Mouse (Mus musculus): ENCODE results near the gene Ptprt. TPM values are rescaled to one million over a fixed set of nuclear protein-coding genes. Genes with fewer than 3 reads are reported as not detected.
"Not testable (repeated sequence)": the region's sequence is repeated elsewhere in the genome, so short reads cannot be mapped to it uniquely, and the experiment has no call there.

Gene Ptprt
- polyA plus RNA-seq, 1 experiment from 2014 or later: 0.38 TPM

DNA sequence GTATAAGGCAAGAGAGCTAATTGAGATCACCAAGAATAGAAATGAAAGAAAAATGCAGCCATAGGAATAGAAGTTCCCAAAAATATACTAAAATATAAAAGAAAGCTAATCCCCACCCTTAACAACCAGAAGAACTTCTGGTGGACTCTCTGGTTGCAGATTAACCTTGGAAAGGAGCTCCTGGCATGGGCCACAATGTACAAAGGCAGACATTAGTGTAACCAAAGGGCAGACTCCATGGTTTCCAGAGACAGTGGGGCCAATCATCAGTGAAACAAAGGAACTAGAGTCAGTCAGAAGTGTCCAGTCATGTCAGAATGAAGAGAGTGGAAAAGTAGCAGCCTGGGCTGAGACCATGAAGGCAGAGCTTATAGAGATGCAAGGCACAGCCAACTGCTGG, 440.4 kb downstream of the Ptprt start:
- no peak for DNase-seq (ENCODE audit: low spot score)
- no peak overlapping the region for H3K4me3 ChIP-seq
- no peak overlapping the region for H3K27ac ChIP-seq (replicated peaks)
- H3K36me3 ChIP-seq: no peaks in the 10 kb centered on the region
- no peaks in the 10 kb centered on the region for H3K9me3 ChIP-seq (replicated peaks)
- no peaks in the 10 kb centered on the region for H3K4me1 ChIP-seq
- H3K27me3 ChIP-seq (ENCODE audit: low read depth, poor library complexity, severe bottlenecking): no peaks in the 10 kb centered on the region

DNA sequence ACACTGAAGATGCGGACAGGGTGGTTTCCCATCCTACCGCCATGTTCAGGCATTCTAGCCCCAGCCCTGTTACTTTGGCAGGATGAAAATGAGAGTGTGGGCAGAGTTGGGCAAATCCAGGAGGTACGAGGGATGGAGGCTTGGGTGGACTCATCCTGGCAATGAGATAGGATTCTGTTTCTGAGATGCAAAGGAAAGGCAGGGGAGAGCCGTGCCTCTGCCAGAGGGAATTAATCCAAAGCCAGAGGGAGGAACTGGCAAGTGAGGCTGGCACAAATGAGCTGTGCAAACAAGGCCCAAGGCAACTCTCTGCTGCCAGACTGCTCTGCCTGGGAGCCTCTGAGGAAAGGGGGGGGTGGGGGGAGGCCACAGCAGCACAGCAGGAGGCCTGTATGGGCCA, 441.4 kb downstream of the Ptprt start:
- H3K9me3 ChIP-seq (replicated peaks): no peaks in the 10 kb centered on the region

DNA sequence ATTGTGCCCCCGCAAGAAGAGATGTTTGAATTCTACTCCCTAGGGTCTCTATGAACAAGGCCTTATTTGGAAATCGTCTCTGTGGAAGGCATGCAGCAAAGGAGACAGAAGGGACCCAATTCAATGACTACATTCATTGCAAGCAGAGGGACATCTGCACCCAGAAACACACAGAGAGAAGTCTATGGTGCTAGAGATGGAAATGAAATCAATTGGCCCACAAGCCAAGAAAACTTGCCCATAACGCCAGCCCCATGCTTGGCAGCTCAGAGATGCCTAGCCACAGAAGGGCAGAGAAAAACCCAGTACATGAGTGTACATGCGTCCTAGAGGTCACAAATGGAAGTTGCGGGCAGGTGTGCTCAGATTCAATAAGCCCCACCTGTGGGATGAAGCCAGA, 443.1 kb downstream of the Ptprt start:
- no peak for DNase-seq (ENCODE audit: low spot score)
- no peaks in the 10 kb centered on the region for H3K4me1 ChIP-seq
- WGBS: 92% methylated on average over 5 of the region's 5 CpGs

More for the DNA sequence above, 441.4 kb downstream of the Ptprt start:
- Histone ChIP-seq H3K27me3 (ENCODE audit: low read depth, poor library complexity, severe bottlenecking) (no peaks in the 10 kb centered on the region), H3K36me3 (no peaks in the 10 kb centered on the region), H3K27ac (replicated peaks) (no peak overlapping the region), H3K4me3 (no peak overlapping the region), H3K4me1 (no peaks in the 10 kb centered on the region)
- WGBS: 88% methylated on average over 4 of the region's 4 CpGs
- DNase-seq (ENCODE audit: low spot score): no peak

DNA sequence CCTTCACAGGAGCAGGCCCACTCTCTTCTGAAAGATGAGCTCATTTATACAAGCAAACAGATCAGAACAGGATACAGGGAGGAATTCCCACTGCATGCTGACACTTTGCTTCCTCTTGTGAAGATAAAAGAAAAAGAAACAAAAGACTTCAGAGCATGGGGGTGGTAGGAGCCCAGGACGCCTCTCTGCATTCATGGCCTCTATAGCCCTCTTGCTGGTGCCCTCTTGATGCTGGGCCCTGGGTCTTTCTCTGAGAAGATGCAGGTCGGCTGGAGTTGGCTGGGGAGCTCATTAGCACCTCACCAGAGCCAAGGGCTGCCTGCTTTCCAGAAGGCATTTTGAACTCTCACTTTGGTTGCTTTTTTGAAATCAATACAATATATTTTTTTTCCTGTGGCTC, 448.6 kb downstream of the Ptprt start:
- H3K27me3 ChIP-seq (ENCODE audit: low read depth, poor library complexity, severe bottlenecking): no peaks in the 10 kb centered on the region
- WGBS: 10% methylated on average over 2 of the region's 2 CpGs
- H3K4me3 ChIP-seq: no peak overlapping the region
- peaks cover 6% of the 10 kb centered on the region for H3K4me1 ChIP-seq
- DNase-seq (ENCODE audit: low spot score): no peak
- H3K9me3 ChIP-seq (replicated peaks): no peaks in the 10 kb centered on the region
- H3K36me3 ChIP-seq: no peaks in the 10 kb centered on the region
- peak overlapping the region; percentile 23; the same call in 1 of the 2 replicates for H3K27ac ChIP-seq (replicated peaks)

More for the DNA sequence above, 443.1 kb downstream of the Ptprt start:
- H3K9me3 ChIP-seq (replicated peaks): no peaks in the 10 kb centered on the region
- H3K36me3 ChIP-seq: no peaks in the 10 kb centered on the region
- H3K27me3 ChIP-seq (ENCODE audit: low read depth, poor library complexity, severe bottlenecking): no peaks in the 10 kb centered on the region
- no peak overlapping the region for H3K27ac ChIP-seq (replicated peaks)
- H3K4me3 ChIP-seq: no peak overlapping the region

DNA sequence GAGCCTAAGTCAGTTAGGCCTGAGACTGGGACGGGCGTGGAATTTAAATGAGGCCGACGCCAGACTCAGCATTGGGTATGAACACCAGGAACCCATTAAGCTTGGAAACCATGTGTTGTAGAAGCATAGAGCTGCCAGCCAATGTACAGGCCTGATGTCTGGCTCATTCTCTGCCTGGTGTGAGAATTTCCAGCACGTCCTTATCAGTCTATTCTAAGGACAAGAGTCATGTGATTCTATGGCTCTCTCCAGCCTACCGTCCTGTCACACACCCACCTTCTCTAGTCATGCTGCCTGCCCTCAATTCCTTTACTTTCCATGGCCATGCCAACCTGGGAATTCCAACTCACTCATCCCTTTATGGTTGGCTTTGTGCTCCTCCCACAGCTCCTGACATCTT, 450.4 kb downstream of the Ptprt start:
- H3K9me3 ChIP-seq (replicated peaks): no peaks in the 10 kb centered on the region
- H3K27ac ChIP-seq (replicated peaks): no peak overlapping the region
- H3K4me3 ChIP-seq: no peak overlapping the region
- 91% methylated on average over 6 of the region's 6 CpGs for WGBS
- no peak for DNase-seq (ENCODE audit: low spot score)
- no peaks in the 10 kb centered on the region for H3K36me3 ChIP-seq
- H3K4me1 ChIP-seq: peaks cover 6% of the 10 kb centered on the region
- H3K27me3 ChIP-seq (ENCODE audit: low read depth, poor library complexity, severe bottlenecking): no peaks in the 10 kb centered on the region

DNA sequence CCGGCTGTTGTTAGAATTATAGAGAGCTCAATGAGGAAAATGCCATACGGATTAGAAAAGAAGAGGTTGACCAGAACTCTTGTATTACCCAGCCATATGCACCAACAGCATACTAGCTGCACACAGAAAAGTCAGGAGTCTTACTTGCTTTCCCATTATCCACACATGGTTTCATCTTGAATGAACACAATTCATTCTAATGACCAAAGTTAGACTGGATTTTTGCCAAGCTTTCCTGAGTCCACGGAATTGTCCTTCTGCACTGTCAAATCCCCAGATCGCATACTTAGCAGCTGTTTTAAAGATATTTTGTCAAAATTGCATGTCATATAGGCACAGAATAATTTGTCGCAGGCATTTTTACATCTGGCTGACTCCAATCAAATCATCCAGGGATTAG, 463.6 kb downstream of the Ptprt start:
- DNase-seq (ENCODE audit: low spot score): no peak
- H3K4me3 ChIP-seq: no peak overlapping the region
- H3K27ac ChIP-seq (replicated peaks): no peak overlapping the region
- no peaks in the 10 kb centered on the region for H3K27me3 ChIP-seq (ENCODE audit: low read depth, poor library complexity, severe bottlenecking)
- H3K4me1 ChIP-seq: no peaks in the 10 kb centered on the region
- WGBS: 93% methylated on average over 5 of the region's 5 CpGs
- no peaks in the 10 kb centered on the region for H3K9me3 ChIP-seq (replicated peaks)
- H3K36me3 ChIP-seq: no peaks in the 10 kb centered on the region

DNA sequence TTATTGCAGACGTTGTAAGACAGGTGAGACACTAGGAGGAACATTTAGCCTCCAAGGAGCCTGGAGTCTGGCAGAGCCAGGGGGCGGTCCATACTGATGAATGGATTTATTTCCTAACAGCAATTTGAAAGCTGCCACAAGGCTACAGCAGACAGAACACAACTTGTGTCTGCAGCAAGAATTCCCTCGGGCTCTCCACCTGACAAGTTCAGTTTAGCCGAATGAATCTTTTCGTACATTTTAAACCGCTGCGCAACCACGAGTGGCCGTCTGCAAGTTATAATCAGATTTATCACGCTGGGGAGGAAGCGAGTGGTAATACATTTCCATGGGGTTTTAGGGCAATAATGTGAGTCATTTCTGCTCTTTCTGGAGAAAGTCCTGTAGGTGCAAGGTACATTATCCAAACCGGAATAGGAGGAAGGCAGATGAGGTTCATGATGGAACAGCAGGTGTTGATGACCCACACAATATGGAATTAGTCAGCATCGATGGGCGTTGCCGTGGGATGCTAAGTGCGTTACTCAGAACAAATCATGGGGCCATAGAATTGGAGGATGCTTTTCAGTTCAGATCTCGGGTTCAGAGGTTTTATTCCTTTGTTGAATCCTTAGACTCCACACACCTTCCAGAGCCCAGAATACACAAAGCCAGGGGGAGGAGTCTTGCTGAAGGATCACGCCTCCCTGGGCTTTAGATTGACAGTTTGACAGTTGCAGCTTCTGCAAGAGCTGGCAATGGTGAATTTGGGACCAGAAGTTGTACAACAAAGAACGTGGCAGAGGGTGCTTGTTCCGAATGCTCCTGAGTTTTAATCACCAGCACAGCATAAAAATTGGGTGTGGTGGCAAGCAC, 478.1 kb downstream of the Ptprt start:
- H3K4me3 ChIP-seq: no peak overlapping the region
- H3K27me3 ChIP-seq (ENCODE audit: low read depth, poor library complexity, severe bottlenecking): no peaks in the 10 kb centered on the region
- DNase-seq (ENCODE audit: low spot score): no peak
- H3K36me3 ChIP-seq: no peaks in the 10 kb centered on the region
- no peak overlapping the region for H3K27ac ChIP-seq (replicated peaks)
- 73% methylated on average over 20 of the region's 20 CpGs for WGBS
- H3K4me1 ChIP-seq: peaks cover 16% of the 10 kb centered on the region
- no peaks in the 10 kb centered on the region for H3K9me3 ChIP-seq (replicated peaks)

DNA sequence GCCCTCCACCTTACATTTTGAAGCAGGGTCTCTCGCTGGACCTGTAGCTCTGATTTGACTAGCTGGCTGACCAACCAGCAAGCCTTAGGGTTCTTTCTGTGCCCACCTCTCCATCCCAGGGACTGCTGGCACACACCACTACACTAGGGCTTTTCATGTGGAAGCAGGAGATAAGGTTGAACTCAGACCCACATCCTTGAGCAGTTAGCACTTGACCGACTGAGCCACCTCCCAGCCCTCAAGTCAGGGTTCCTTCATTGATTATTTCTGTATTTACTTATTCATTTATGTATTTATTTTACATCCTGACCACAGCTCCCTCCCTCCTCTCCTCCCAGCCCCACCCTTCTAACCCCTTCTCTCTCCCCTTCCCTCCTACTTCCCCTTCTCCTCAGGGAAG, 479.1 kb downstream of the Ptprt start:
- Histone ChIP-seq H3K27me3 (ENCODE audit: low read depth, poor library complexity, severe bottlenecking) (no peaks in the 10 kb centered on the region), H3K36me3 (no peaks in the 10 kb centered on the region), H3K4me1 (peaks cover 16% of the 10 kb centered on the region), H3K4me3 (no peak overlapping the region), H3K9me3 (replicated peaks) (no peaks in the 10 kb centered on the region), H3K27ac (replicated peaks) (no peak overlapping the region)
- no peak for DNase-seq (ENCODE audit: low spot score)
- 92% methylated on average over 2 of the region's 2 CpGs for WGBS

DNA sequence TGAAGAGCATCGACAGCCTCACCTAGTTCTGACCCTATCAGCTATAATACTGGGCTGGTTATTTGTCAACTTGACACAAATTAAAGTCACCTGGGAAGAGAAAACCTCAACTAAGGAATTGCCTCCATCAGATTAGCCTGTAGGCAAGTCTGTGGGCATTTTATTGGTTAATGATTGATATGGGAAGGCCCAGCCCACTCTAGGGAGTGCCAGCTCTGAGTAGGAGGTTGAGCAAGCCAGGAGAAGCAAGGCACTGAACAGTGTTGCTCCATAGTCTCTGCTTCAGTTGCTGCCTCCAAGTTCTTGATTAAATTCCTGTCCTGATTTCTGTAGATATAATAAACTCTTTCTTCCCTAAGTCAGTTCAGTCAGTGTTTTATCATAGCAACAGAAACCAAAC, 488.4 kb downstream of the Ptprt start:
- no peaks in the 10 kb centered on the region for H3K27me3 ChIP-seq (ENCODE audit: low read depth, poor library complexity, severe bottlenecking)
- no peak overlapping the region for H3K27ac ChIP-seq (replicated peaks)
- peaks cover 7% of the 10 kb centered on the region for H3K4me1 ChIP-seq
- 91% methylated on average over 1 of the region's 1 CpGs for WGBS
- no peak for DNase-seq (ENCODE audit: low spot score)
- H3K9me3 ChIP-seq (replicated peaks): no peaks in the 10 kb centered on the region
- H3K36me3 ChIP-seq: no peaks in the 10 kb centered on the region
- no peak overlapping the region for H3K4me3 ChIP-seq

DNA sequence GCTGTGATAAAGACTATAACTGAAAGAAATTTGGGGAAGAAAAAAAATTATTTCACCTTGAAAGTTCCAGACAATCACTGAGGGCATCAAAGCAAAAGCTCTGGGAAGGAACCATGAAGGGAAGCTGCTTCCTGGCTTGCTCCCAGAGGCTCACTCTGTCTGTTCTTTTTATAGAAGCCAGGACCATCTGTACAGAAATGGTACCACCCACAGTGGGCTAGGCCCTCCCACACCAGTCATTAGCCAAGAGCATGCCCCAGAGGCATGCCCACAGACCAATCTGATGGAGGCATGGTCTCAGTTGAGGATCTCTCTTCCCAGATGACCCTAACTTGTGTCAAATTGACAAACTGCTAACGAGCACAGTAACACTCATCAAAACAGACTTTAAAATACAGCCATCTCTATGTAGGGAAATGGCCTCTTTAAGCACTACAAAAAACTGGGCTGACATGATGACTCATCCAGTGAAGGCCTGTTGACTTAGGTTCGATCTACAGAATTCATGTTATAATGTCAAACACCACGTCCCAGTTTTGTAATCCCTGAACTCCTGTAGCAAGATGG, 519.0 kb downstream of the Ptprt start:
- WGBS: 87% methylated on average over 3 of the region's 3 CpGs
- no peak for DNase-seq (ENCODE audit: low spot score)
- no peak overlapping the region for H3K27ac ChIP-seq (replicated peaks)
- no peaks in the 10 kb centered on the region for H3K36me3 ChIP-seq
- no peaks in the 10 kb centered on the region for H3K27me3 ChIP-seq (ENCODE audit: low read depth, poor library complexity, severe bottlenecking)
- no peaks in the 10 kb centered on the region for H3K9me3 ChIP-seq (replicated peaks)
- no peak overlapping the region for H3K4me3 ChIP-seq
- no peaks in the 10 kb centered on the region for H3K4me1 ChIP-seq

DNA sequence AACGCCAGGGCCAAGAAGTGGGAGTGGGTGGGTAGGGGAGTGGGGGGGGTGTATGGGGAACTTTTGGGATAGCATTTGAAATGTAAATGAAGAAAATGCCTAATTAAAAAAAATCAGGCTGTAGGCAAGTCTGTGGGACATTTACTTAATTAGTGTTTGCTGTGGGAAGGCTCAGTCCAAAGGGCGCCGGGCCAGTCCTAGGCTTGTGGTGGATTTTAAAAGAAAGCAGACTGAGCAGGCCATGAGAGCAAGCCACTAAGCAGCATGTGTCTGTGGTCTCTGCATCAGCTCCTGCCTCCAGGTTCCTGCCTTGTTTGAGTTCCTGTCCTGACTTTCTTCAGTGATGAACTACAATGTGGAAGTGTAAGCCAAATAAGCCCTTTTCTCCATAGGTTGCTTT, 524.8 kb downstream of the Ptprt start:
- not testable (repeated sequence) for H3K27ac ChIP-seq (replicated peaks); H3K4me3 ChIP-seq; H3K4me1 ChIP-seq; H3K36me3 ChIP-seq; DNase-seq (ENCODE audit: low spot score); H3K27me3 ChIP-seq (ENCODE audit: low read depth, poor library complexity, severe bottlenecking); H3K9me3 ChIP-seq (replicated peaks)
- 92% methylated on average over 3 of the region's 3 CpGs for WGBS

DNA sequence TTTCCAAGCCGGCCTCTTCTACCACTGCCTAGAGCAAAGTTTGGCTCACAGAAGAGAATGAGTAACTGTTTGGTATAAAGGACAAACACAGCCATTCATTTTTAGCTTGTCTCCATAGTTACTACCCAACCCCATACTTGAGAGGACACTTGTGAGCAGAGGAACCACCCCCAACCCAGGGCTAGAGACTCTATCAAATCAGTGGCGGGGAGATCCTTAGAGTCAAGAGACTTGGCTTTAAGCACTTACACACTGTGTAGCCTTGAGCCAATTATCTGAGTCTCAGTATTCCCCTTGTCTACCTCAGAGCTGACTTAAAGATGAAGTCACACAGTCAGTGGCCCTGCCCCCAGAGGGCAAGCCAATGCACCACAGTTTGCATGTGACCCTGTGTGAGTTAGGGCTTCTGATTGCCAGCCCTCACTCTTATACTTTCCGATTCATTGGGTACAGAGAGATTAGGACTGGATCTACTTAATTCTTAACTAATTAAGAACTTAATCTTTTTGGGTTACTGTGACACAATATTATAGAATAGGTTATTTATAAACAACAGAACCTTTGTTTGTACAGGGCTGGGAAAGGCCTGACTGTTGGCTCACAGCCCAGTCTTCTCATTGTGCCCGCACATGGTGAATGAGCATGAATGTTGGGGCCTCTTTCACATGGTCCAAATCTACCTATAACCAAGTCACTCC, 529.2 kb downstream of the Ptprt start:
- DNase-seq (ENCODE audit: low spot score): no peak
- WGBS: 84% methylated on average over 4 of the region's 4 CpGs
- no peaks in the 10 kb centered on the region for H3K36me3 ChIP-seq

DNA sequence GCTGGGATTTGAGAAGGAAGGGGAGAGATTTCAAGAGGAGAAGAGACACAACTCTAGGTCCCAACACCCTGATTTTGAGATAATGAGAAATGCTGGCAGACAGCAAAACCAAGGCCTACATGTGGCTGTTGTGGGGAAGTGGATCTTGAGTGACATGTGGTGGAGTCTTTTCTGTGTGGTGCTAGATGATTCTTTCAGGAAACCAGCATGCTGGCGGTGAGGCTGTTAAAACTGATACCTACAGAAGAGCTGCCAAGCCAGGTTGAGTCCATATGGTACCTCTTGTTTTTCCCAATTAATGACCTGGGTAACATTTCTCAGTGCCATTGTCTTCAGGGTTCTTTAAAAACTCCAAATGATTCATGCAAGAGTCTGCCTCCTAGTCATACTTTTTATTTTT, 531.1 kb downstream of the Ptprt start:
- no peaks in the 10 kb centered on the region for H3K27me3 ChIP-seq (ENCODE audit: low read depth, poor library complexity, severe bottlenecking)

More for the DNA sequence above, 529.2 kb downstream of the Ptprt start:
- H3K9me3 ChIP-seq (replicated peaks): no peaks in the 10 kb centered on the region
- no peak overlapping the region for H3K27ac ChIP-seq (replicated peaks)
- no peaks in the 10 kb centered on the region for H3K27me3 ChIP-seq (ENCODE audit: low read depth, poor library complexity, severe bottlenecking)
- no peak overlapping the region for H3K4me3 ChIP-seq
- H3K4me1 ChIP-seq: 0 out of 2 replicates have a peak, but pooled peaks cover 4% of the 10 kb centered on the region

More for the DNA sequence above, 531.1 kb downstream of the Ptprt start:
- H3K9me3 ChIP-seq (replicated peaks): no peaks in the 10 kb centered on the region
- 86% methylated on average over 1 of the region's 1 CpGs for WGBS
- no peaks in the 10 kb centered on the region for H3K36me3 ChIP-seq
- DNase-seq (ENCODE audit: low spot score): no peak
- H3K27ac ChIP-seq (replicated peaks): no peak overlapping the region
- H3K4me1 ChIP-seq: 0 out of 2 replicates have a peak, but pooled peaks cover 4% of the 10 kb centered on the region
- no peak overlapping the region for H3K4me3 ChIP-seq
